Mouse (Mus musculus) induced T-regulatory cell, adult 2 months (primary cell): Measurements from ENCODE around the gene Tex13c2.

ENCODE experiments used
- DNase-seq: peaks from one replicate; pipeline ENCODE4 v3.0.0-alpha.2; 2012; ENCODE audit warnings: low read depth

The Tex13c2 gene

DNA sequence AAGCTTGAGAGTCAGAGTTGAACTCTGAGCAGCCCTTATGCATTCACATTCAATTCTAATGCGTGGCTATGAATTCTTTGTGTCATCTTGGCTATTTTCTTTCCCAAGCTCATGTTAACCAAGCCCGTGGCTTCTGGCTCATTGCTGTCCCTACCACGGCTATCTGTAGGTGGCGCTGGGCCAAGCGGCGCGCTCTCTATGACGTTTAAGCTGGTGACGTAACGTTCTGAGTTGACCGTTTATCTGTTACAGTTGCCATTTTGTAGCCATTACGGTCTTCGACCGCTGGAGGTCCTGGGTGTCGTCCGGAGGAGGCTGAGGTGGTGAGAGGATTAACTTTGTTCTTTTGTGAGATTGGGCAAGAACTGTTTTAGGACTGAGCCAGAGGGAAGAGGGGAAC, at the start of gene Tex13c2:
Gene Tex13c2 (plus strand): TSS at position 246 of the 400 bp plus-strand sequence.
- DNase-seq = no peak

DNA sequence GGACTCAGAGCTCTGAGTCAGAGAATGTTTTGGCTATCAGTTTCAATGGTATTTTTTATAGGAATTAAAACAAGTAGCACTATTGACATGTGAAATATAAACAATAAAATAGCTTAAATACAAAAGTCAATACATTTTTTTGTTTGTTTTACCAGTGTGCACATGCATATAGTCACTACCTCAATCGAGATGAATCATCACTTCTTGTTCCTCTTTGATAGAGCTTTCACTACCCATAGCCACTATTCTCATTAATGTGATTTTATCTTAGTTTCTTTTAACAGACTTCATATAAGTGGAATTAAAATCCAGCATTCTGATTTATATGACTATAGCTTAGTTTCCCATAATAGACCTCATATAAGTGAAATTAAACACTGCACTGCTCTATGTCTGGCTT, 39.2 kb upstream of the Tex13c2 start:
- DNase-seq = no peak

- DNase-seq = no peak
These were observed 36.5 kb upstream of the Tex13c2 start for GRCm38 (mm10) chrX:42453001-42453400.

DNA sequence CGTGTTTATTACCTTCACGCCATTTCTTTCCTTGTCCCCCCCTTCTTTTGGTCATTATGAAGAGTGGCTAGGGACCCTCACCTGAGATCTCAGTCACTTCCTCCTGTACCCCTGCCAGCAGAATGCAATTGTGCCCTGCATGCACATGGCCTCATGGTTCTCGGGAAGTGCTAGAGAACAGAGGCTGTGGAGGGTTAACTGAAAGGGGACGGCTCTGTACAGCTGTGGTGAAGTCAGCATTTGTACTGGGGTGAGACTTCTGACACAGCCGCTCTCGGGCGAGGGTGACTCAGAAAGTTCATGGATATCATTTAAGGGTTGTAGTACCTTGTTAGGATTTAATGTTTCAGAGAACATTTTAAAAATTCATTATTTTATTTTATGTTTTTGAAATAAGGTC, 35.0 kb upstream of the Tex13c2 start:
- no peak for DNase-seq

DNA sequence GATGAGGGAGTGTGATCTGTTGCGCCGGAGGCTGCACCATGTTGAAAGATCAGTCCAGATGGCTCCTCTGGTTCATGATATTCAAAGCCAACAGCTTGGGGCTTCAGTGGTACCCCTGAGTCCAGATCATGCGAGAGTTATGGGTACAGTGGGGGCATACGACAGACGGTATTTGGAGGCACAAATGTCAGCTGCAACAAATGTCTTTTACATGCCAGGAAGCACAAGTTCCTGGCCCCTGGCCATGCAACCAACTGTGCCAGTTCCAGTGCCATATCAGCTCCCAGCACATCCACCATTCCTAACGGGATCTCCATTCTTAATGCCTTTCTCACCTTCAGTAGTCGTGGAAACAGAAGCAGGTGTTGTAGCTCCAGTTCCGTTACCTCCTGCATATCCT, 845 bp downstream of the Tex13c2 start:
- DNase-seq = no peak

- peak; percentile 20 for DNase-seq
These were observed 11.0 kb downstream of the Tex13c2 start for GRCm38 (mm10) chrX:42500538-42500937.

DNA sequence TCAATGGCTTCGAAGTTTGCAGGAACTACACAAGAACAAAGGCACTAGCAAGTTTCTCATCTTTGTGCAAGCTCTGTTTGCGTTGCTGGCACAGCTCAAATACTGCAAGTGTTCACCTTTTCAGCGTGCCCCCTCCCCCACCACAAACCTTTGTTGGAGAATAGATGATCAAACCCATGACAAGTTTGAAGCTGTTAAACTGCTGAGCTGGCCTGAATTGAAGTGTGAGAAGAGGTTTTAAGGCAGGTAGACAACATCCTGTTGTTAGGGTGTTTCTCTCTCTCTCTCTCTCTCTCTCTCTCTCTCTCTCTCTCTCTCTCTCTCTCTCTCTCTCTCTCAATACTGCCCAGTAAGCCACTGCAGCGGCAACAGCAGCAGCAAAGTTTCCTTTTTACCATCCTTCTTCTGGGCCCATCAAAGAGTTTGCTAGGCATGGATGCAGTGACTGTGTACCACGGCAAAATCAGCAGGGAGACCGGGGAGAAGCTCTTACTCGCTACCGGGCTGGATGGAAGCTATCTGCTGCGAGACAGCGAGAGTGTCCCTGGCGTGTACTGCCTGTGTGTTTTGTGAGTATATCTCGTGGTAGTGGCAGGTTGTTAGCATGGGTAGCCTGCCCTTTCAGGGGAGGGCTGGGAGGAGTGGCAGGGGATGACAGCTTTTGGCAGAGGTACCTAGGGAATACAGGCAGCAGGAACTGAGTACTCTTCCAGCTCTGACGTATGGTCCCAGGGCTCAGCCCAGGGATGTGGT, 13.0 kb downstream of the Tex13c2 start, which contains the start of gene Sh2d1a:
Gene Sh2d1a (plus strand): TSS at position 163 of the 753 bp plus-strand sequence.
- DNase-seq = peak; percentile 79

DNA sequence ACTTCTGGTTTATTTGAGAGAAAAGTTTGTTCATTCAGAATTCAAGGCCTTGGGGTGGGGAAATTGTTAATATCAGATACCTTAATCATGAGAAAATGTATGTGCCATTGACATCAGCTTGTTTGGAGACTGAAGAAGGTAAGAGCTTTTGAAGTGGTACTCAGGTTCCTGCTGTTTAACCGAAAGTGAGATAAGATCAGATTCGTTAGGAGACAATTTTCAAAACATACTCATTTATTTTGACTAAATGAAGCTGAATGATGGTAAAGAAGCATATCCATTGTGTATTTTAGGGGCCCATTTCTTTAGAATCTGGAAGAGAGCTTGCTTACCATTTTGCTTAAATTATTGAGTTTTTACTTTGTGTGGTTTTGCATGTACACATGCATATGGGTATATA, 21.6 kb downstream of the Tex13c2 start:
- DNase-seq = peak; percentile 64

DNA sequence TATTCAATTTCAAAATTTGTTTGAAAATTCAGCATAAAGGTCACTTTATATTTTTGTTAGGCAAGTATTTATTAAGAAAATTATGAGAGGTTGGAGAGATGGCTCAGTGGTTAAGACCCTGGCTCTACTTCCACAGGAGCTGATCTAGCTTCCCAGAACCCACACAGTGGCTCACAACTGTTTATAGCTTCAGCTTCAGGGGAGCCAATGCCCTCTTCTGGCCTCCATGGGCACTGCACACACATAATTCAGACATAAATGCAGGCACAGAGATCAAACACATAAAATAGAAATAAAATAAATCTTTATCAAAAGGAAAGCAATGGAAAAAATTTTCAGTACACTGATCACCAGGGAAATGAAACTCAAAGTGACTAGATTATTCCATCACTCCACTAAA, 23.1 kb downstream of the Tex13c2 start:
- DNase-seq = peak; percentile 62

GRCm38 (mm10) chrX:42522868-42523267, 33.4 kb downstream of the Tex13c2 start:
- no peak for DNase-seq

- DNase-seq = no peak
These were observed 41.2 kb downstream of the Tex13c2 start for GRCm38 (mm10) chrX:42530703-42531102.

GRCm38 (mm10) chrX:42540030-42540755, 50.7 kb downstream of the Tex13c2 start:
- no peak for DNase-seq

DNA sequence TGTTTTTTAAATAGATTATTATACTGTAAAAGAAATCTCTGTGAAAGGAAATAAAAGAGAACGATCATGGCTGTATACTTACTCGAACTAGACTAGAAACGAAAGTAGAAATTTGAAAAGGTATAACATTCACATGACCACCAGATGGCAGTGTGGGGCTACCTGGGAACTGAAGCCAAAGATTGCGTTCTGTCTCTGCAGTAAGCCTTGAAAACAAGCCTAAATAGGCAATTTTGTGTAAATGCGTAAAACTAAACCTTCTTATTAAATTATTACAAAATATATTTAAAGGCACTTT, 51.2 kb downstream of the Tex13c2 start:
- peak; percentile 88 for DNase-seq
